Mouse (Mus musculus) neural tube, embryonic 11.5 days (tissue): Measurements from ENCODE around the gene B3galt1. TPM values are rescaled to one million over a fixed set of nuclear protein-coding genes. Genes with fewer than 3 reads are reported as not detected.

Experiments
- ATAC-seq: fragments of 200-750 bp; cut with Nextera tagmentation; 2 replicates; pipeline ENCODE4 v1.8.0; 2017; ENCODE audit warnings: moderate number of reproducible peaks, mild to moderate bottlenecking, moderate TSS enrichment, moderate library complexity; ENCODE audit not compliant: insufficient read depth, low FRiP score, low TSS enrichment
- DNase-seq: peaks from one replicate; pipeline ENCODE4 v3.0.0-alpha.2; 2015; ENCODE audit warnings: low spot score
- H3K27ac ChIP-seq: fragments of 300-500 bp; sonication (generic); 2 replicates; pipeline ENCODE4 v1.5.1; 2014; ENCODE audit warnings: low read depth, mild to moderate bottlenecking, low read length
- H3K27me3 ChIP-seq: fragments of 300-500 bp; sonication (generic); 2 replicates; pipeline ENCODE4 v1.6.1; 2014; ENCODE audit warnings: mild to moderate bottlenecking, low read length, mixed read lengths; ENCODE audit not compliant: control insufficient read depth, insufficient read depth
- H3K36me3 ChIP-seq: fragments of 300-500 bp; sonication (generic); 2 replicates; pipeline ENCODE4 v1.6.1; 2014; ENCODE audit warnings: mild to moderate bottlenecking, low read length, moderate library complexity, mixed read lengths; ENCODE audit not compliant: control insufficient read depth, insufficient read depth
- H3K4me1 ChIP-seq: fragments of 300-500 bp; sonication (generic); 2 replicates; pipeline ENCODE4 v1.6.1; 2014; ENCODE audit warnings: low read length, mixed read lengths; ENCODE audit not compliant: control insufficient read depth, insufficient read depth
- H3K4me2 ChIP-seq: fragments of 300-500 bp; sonication (generic); 2 replicates; pipeline ENCODE4 v1.6.1; 2014; ENCODE audit warnings: low read depth, mild to moderate bottlenecking, moderate library complexity
- H3K4me3 ChIP-seq: fragments of 300-500 bp; sonication (generic); 2 replicates; pipeline ENCODE4 v1.5.1; 2014; ENCODE audit warnings: low read depth, low read length
- H3K9ac ChIP-seq: fragments of 300-500 bp; sonication (generic); 2 replicates; pipeline ENCODE4 v1.6.1; 2014; ENCODE audit warnings: mild to moderate bottlenecking, low read length
- H3K9me3 ChIP-seq: fragments of 300-500 bp; sonication (generic); 2 replicates; pipeline ENCODE4 v1.6.1; 2016; ENCODE audit warnings: low read length; ENCODE audit not compliant: control insufficient read depth
- WGBS: fragments of 180-500 bp; shearing (Covaris S2); extraction: QIAGEN DNeasy Blood & Tissue Kit; methylation state at CpG from one replicate; pipeline ENCODE4 v1.1.7; 2014; 5-methylcytosine and 5-hydroxymethylcytosine counted together
- polyA plus RNA-seq: library from polyadenylated mRNA; unstranded; fragments of >200 nt; fragmentation: Nextera tagmentation; extraction: Ambion mirVana; gene quantifications from 2 replicates; pipeline ENCODE4 v1.2.1, GENCODE M21; 2014

B3galt1 gene
- 21.1 and 23.7 TPM in 2 replicates for polyA plus RNA-seq

- DNase-seq (peak; percentile 95), ATAC-seq (peak; percentile 97)
- no peaks in the 10 kb centered on the region for H3K36me3 ChIP-seq
- no peaks in the 10 kb centered on the region for H3K9me3 ChIP-seq
- no peaks in the 10 kb centered on the region; the same call in 1 of the 2 replicates for H3K4me1 ChIP-seq
- under 1% methylated on average over 76 of the region's 83 CpGs for WGBS
- peak within 1 kb of the TSS; percentile 73 for H3K9ac ChIP-seq
- no peaks in the 10 kb centered on the region for H3K27me3 ChIP-seq
- peak within 1 kb of the TSS; percentile 93 for H3K27ac ChIP-seq
- H3K4me3 ChIP-seq = peak within 1 kb of the TSS; percentile 78
- H3K4me2 ChIP-seq = peak within 1 kb of the TSS; percentile 81
These were observed at the start of gene B3galt1 for GRCm38 (mm10) chr2:67565480-67566331. TSS of gene B3galt1 (plus strand) at chr2:67565871.

GRCm38 (mm10) chr2:67516405-67516804 lies 49.3 kb upstream of the B3galt1 start:
- no peaks in the 10 kb centered on the region for H3K27me3 ChIP-seq
- H3K4me2 ChIP-seq = no peak overlapping the region
- H3K9ac ChIP-seq = no peak overlapping the region
- no peaks in the 10 kb centered on the region for H3K9me3 ChIP-seq
- no peak for ATAC-seq
- DNase-seq = no peak
- H3K36me3 ChIP-seq = no peaks in the 10 kb centered on the region
- no peak overlapping the region for H3K4me3 ChIP-seq
- no peak overlapping the region for H3K27ac ChIP-seq
- WGBS = 93% methylated on average over 7 of the region's 7 CpGs
- no peaks in the 10 kb centered on the region for H3K4me1 ChIP-seq

- H3K27me3 ChIP-seq = no peaks in the 10 kb centered on the region
- H3K4me1 ChIP-seq = no peaks in the 10 kb centered on the region
- H3K9ac ChIP-seq = no peak overlapping the region
- no peak overlapping the region for H3K4me2 ChIP-seq
- no peak overlapping the region for H3K4me3 ChIP-seq
- H3K9me3 ChIP-seq = no peaks in the 10 kb centered on the region
- DNase-seq = no peak
- ATAC-seq = no peak
- H3K36me3 ChIP-seq = no peaks in the 10 kb centered on the region
- WGBS = 90% methylated on average over 2 of the region's 2 CpGs
- H3K27ac ChIP-seq = no peak overlapping the region
These were observed 30.3 kb upstream of the B3galt1 start for GRCm38 (mm10) chr2:67535347-67535746.

- H3K27ac ChIP-seq = no peak overlapping the region
These were observed 26.2 kb upstream of the B3galt1 start for GRCm38 (mm10) chr2:67539426-67539825.

GRCm38 (mm10) chr2:67541957-67542696 lies 23.5 kb upstream of the B3galt1 start:
- no peak overlapping the region for H3K4me3 ChIP-seq
- H3K9me3 ChIP-seq = no peaks in the 10 kb centered on the region
- DNase-seq = no peak
- no peaks in the 10 kb centered on the region for H3K27me3 ChIP-seq
- no peaks in the 10 kb centered on the region for H3K36me3 ChIP-seq
- ATAC-seq = no peak
- no peak overlapping the region for H3K4me2 ChIP-seq
- no peak overlapping the region for H3K27ac ChIP-seq
- no peak overlapping the region for H3K9ac ChIP-seq
- WGBS = 67% methylated on average over 11 of the region's 11 CpGs
- no peaks in the 10 kb centered on the region for H3K4me1 ChIP-seq

More at GRCm38 (mm10) chr2:67539426-67539825, 26.2 kb upstream of the B3galt1 start:
- H3K4me3 ChIP-seq = no peak overlapping the region
- H3K9me3 ChIP-seq = no peaks in the 10 kb centered on the region
- H3K27me3 ChIP-seq = no peaks in the 10 kb centered on the region
- no peak overlapping the region for H3K4me2 ChIP-seq
- DNase-seq (no peak), ATAC-seq (no peak)
- 95% methylated on average over 6 of the region's 6 CpGs for WGBS
- H3K9ac ChIP-seq = no peak overlapping the region
- H3K4me1 ChIP-seq = no peaks in the 10 kb centered on the region
- H3K36me3 ChIP-seq = no peaks in the 10 kb centered on the region

GRCm38 (mm10) chr2:67544426-67544825 lies 21.2 kb upstream of the B3galt1 start:
- Histone ChIP-seq H3K27ac (no peak overlapping the region), H3K9ac (no peak overlapping the region), H3K9me3 (no peaks in the 10 kb centered on the region), H3K4me1 (no peaks in the 10 kb centered on the region), H3K27me3 (no peaks in the 10 kb centered on the region), H3K36me3 (no peaks in the 10 kb centered on the region), H3K4me2 (no peak overlapping the region), H3K4me3 (no peak overlapping the region)
- DNase-seq (no peak), ATAC-seq (no peak)
- 72% methylated on average over 8 of the region's 8 CpGs for WGBS

- no peak for DNase-seq
- no peaks in the 10 kb centered on the region for H3K36me3 ChIP-seq
These were observed 706 bp upstream of the B3galt1 start for GRCm38 (mm10) chr2:67564851-67565479.

GRCm38 (mm10) chr2:67566566-67566965 lies 895 bp downstream of the B3galt1 start:
- Histone ChIP-seq H3K4me1 (no peaks in the 10 kb centered on the region; the same call in 1 of the 2 replicates), H3K4me3 (peak overlapping the region; percentile 78), H3K27ac (no peak overlapping the region), H3K27me3 (no peaks in the 10 kb centered on the region), H3K9me3 (no peaks in the 10 kb centered on the region), H3K9ac (peak overlapping the region; percentile 73), H3K36me3 (no peaks in the 10 kb centered on the region), H3K4me2 (peak overlapping the region; percentile 81)
- no peak; the same call in 1 of the 2 replicates for ATAC-seq
- WGBS = 3% methylated on average over 12 of the region's 12 CpGs
- peak; percentile 18 for DNase-seq

More at GRCm38 (mm10) chr2:67564851-67565479, 706 bp upstream of the B3galt1 start:
- peak overlapping the region; percentile 93 for H3K27ac ChIP-seq
- H3K9ac ChIP-seq = peak overlapping the region; percentile 73
- H3K4me1 ChIP-seq = no peaks in the 10 kb centered on the region; the same call in 1 of the 2 replicates
- peak; percentile 77 for ATAC-seq
- WGBS = 3% methylated on average over 23 of the region's 23 CpGs
- H3K27me3 ChIP-seq = no peaks in the 10 kb centered on the region
- peak overlapping the region; percentile 78 for H3K4me3 ChIP-seq
- no peaks in the 10 kb centered on the region for H3K9me3 ChIP-seq
- H3K4me2 ChIP-seq = peak overlapping the region; percentile 81
